Mouse (Mus musculus): ENCODE data around the gene Tshz2. TPM values are rescaled to one million over a fixed set of nuclear protein-coding genes. Genes with fewer than 3 reads are reported as not detected.

Tshz2 gene
- polyA plus RNA-seq, 2 experiments, result 0.43 to 1.5 TPM

GRCm38 (mm10) chr2:170006829-170007228 is 374.0 kb downstream of the Tshz2 start:
- H3K4me2 ChIP-seq (ENCODE audit: low read depth), result no peak overlapping the region
- DNase-seq (ENCODE audit: low read depth in 3 of 3, low spot score in 3 of 3), result no peak
- H3K9ac ChIP-seq (replicated peaks), result no peak overlapping the region
- TF ChIP-seq CTCF (IDR thresholded peaks at IDR 0.05; ENCODE audit: low read depth) (no peak), EP300 (IDR thresholded peaks at IDR 0.05; ENCODE audit: low read depth) (no peak)
- 72% methylated on average over 8 of the region's 8 CpGs for WGBS (ENCODE audit: insufficient replicate concordance)
- no peak overlapping the region for H3K4me3 ChIP-seq (ENCODE audit: insufficient read depth in 1 of 2, low read depth in 2 of 2, low read length in 2 of 2)
- no peaks in the 10 kb centered on the region for H3K27me3 ChIP-seq (ENCODE audit: control insufficient read depth, insufficient read depth, low read length)
- ATAC-seq (ENCODE audit: insufficient read depth), result no peak
- H3K36me3 ChIP-seq (replicated peaks; ENCODE audit: control insufficient read depth, insufficient read depth, low read depth), result no peaks in the 10 kb centered on the region
- H3K4me1 ChIP-seq (replicated peaks; ENCODE audit: control insufficient read depth in 2 of 2, insufficient read depth in 2 of 2, low read length in 1 of 2), result 0 out of 4 replicates have a peak, but pooled peaks cover 0 to 2% of the 10 kb centered on the region in 2 experiments
- no peak overlapping the region for H3K27ac ChIP-seq
- no peaks in the 10 kb centered on the region for H3K9me3 ChIP-seq (ENCODE audit: control insufficient read depth, low read length)

- H3K4me3 ChIP-seq (ENCODE audit: insufficient read depth in 1 of 2, low read depth in 2 of 2, low read length in 2 of 2), result no peak overlapping the region
- no peaks in the 10 kb centered on the region for H3K27me3 ChIP-seq (ENCODE audit: control insufficient read depth, insufficient read depth, low read length)
- no peaks in the 10 kb centered on the region for H3K9me3 ChIP-seq (ENCODE audit: control insufficient read depth, low read length)
- no peak for DNase-seq (ENCODE audit: low read depth in 3 of 3, low spot score in 3 of 3)
- no peak overlapping the region for H3K9ac ChIP-seq (replicated peaks)
- WGBS (ENCODE audit: insufficient replicate concordance), result 72% methylated on average over 6 of the region's 6 CpGs
- H3K36me3 ChIP-seq (replicated peaks; ENCODE audit: control insufficient read depth, insufficient read depth, low read depth), result no peaks in the 10 kb centered on the region
- ATAC-seq (ENCODE audit: insufficient read depth), result no peak
- H3K27ac ChIP-seq, result no peak overlapping the region
- 0 out of 4 replicates have a peak, but pooled peaks cover 0 to 2% of the 10 kb centered on the region in 2 experiments for H3K4me1 ChIP-seq (replicated peaks; ENCODE audit: control insufficient read depth in 2 of 2, insufficient read depth in 2 of 2, low read length in 1 of 2)
- TF ChIP-seq EP300 (IDR thresholded peaks at IDR 0.05; ENCODE audit: low read depth) (no peak), CTCF (IDR thresholded peaks at IDR 0.05; ENCODE audit: low read depth) (no peak)
- no peak overlapping the region for H3K4me2 ChIP-seq (ENCODE audit: low read depth)
Measured at GRCm38 (mm10) chr2:170007426-170007958, 374.7 kb downstream of the Tshz2 start.

GRCm38 (mm10) chr2:170009729-170010128 is 376.9 kb downstream of the Tshz2 start:
- TF ChIP-seq CTCF (IDR thresholded peaks at IDR 0.05; ENCODE audit: low read depth) (no peak), EP300 (IDR thresholded peaks at IDR 0.05; ENCODE audit: low read depth) (no peak)
- DNase-seq (ENCODE audit: low read depth in 3 of 3, low spot score in 3 of 3) (no peak), ATAC-seq (ENCODE audit: insufficient read depth) (no peak)
- H3K27me3 ChIP-seq (ENCODE audit: control insufficient read depth, insufficient read depth, low read length), result no peaks in the 10 kb centered on the region
- H3K4me1 ChIP-seq (replicated peaks; ENCODE audit: control insufficient read depth in 2 of 2, insufficient read depth in 2 of 2, low read length in 1 of 2), result no peaks in the 10 kb centered on the region
- no peak overlapping the region for H3K9ac ChIP-seq (replicated peaks)
- 65% methylated on average over 11 of the region's 11 CpGs for WGBS (ENCODE audit: insufficient replicate concordance)
- H3K4me3 ChIP-seq (ENCODE audit: insufficient read depth in 1 of 2, low read depth in 2 of 2, low read length in 2 of 2), result no peak overlapping the region
- H3K27ac ChIP-seq, result no peak overlapping the region
- H3K36me3 ChIP-seq (replicated peaks; ENCODE audit: control insufficient read depth, insufficient read depth, low read depth), result no peaks in the 10 kb centered on the region
- no peaks in the 10 kb centered on the region for H3K9me3 ChIP-seq (ENCODE audit: control insufficient read depth, low read length)
- no peak overlapping the region for H3K4me2 ChIP-seq (ENCODE audit: low read depth)

- no peaks in the 10 kb centered on the region for H3K4me1 ChIP-seq (replicated peaks; ENCODE audit: control insufficient read depth in 2 of 2, insufficient read depth in 2 of 2, low read length in 1 of 2)
- ATAC-seq (ENCODE audit: insufficient read depth), result no peak
- H3K27me3 ChIP-seq (ENCODE audit: control insufficient read depth, insufficient read depth, low read length), result no peaks in the 10 kb centered on the region
- TF ChIP-seq CTCF (IDR thresholded peaks at IDR 0.05; ENCODE audit: low read depth) (no peak), EP300 (IDR thresholded peaks at IDR 0.05; ENCODE audit: low read depth) (no peak)
- no peaks in the 10 kb centered on the region for H3K36me3 ChIP-seq (replicated peaks; ENCODE audit: control insufficient read depth, insufficient read depth, low read depth)
- H3K9ac ChIP-seq (replicated peaks), result no peak overlapping the region
- 65% methylated on average over 8 of the region's 8 CpGs for WGBS (ENCODE audit: insufficient replicate concordance)
- no peak for DNase-seq (ENCODE audit: low read depth in 3 of 3, low spot score in 3 of 3)
- H3K4me2 ChIP-seq (ENCODE audit: low read depth), result no peak overlapping the region
- no peaks in the 10 kb centered on the region for H3K9me3 ChIP-seq (ENCODE audit: control insufficient read depth, low read length)
- no peak overlapping the region for H3K27ac ChIP-seq
- H3K4me3 ChIP-seq (ENCODE audit: insufficient read depth in 1 of 2, low read depth in 2 of 2, low read length in 2 of 2), result no peak overlapping the region
Measured at GRCm38 (mm10) chr2:170011858-170012257, 379.0 kb downstream of the Tshz2 start.

- Histone ChIP-seq H3K4me3 (ENCODE audit: insufficient read depth in 1 of 2, low read depth in 2 of 2, low read length in 2 of 2) (no peak overlapping the region), H3K4me2 (ENCODE audit: low read depth) (no peak overlapping the region), H3K9me3 (ENCODE audit: control insufficient read depth, low read length) (no peaks in the 10 kb centered on the region), H3K4me1 (replicated peaks; ENCODE audit: control insufficient read depth in 2 of 2, insufficient read depth in 2 of 2, low read length in 1 of 2) (no peaks in the 10 kb centered on the region), H3K27me3 (ENCODE audit: control insufficient read depth, insufficient read depth, low read length) (no peaks in the 10 kb centered on the region), H3K9ac (replicated peaks) (no peak overlapping the region), H3K36me3 (replicated peaks; ENCODE audit: control insufficient read depth, insufficient read depth, low read depth) (no peaks in the 10 kb centered on the region), H3K27ac (no peak overlapping the region)
- ATAC-seq (ENCODE audit: insufficient read depth) (no peak), DNase-seq (ENCODE audit: low read depth in 3 of 3, low spot score in 3 of 3) (no peak)
- WGBS (ENCODE audit: insufficient replicate concordance), result 60% methylated on average over 6 of the region's 6 CpGs
- TF ChIP-seq CTCF (IDR thresholded peaks at IDR 0.05; ENCODE audit: low read depth), result no peak
- no peak for TF ChIP-seq EP300 (IDR thresholded peaks at IDR 0.05; ENCODE audit: low read depth)
Measured at GRCm38 (mm10) chr2:170017302-170017701, 384.5 kb downstream of the Tshz2 start.

All from liver, embryonic 14.5 days (tissue).